Mouse (Mus musculus): ENCODE measurements around the gene Tsg101.
"Not testable (repeated sequence)": the region's sequence is repeated elsewhere in the genome, so short reads cannot be mapped to it uniquely, and the experiment has no call there.

The Tsg101 gene

DNA sequence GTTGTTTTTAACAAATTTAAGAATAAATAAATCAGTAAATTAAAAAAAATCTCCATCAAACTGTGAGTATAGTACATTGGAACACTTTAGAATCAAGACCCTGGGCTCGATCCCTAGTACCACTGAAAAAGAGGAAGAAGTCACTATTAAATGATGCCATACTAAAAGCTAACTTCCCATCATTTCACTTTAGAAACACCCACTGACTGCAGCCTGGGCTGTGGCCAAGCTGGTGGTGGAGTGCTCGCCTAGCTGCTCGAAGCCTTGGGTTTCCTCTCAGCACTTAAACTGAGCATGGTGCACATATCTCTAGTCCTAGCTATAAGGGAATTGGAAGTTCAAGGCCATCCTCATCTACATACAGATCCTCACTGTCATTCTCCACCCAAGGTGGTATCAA, 8.5 kb downstream of the Tsg101 start:
- Histone ChIP-seq H3K27me3 (ENCODE audit: control insufficient read depth, insufficient read depth, low read length, poor library complexity, severe bottlenecking) (no peaks in the 10 kb centered on the region), H3K36me3 (ENCODE audit: control insufficient read depth, insufficient read depth, low read length, poor library complexity, severe bottlenecking) (peaks cover 9% of the 10 kb centered on the region)
- no peak for DNase-seq (ENCODE audit: low read depth, low spot score)

DNA sequence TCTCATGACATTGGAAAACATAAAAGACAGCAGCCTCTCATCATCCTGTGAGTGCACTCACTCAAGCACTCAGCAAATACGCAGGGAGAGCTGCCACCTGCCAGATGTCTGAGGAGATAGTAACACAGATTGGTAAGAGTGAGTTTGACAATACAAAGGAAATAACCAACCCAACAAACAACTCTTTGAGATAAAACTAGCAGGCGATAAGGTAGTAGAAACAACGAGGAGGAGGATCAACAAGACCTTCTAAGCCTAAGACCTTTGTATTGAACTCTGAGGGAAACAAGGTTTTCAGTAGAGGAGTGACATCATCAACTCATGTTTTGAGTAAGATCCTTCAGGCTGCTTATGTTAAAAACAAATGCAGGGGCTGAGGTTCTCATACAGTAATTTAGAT, 20.4 kb downstream of the Tsg101 start:
- no peaks in the 10 kb centered on the region for H3K27me3 ChIP-seq (ENCODE audit: control insufficient read depth, insufficient read depth, low read length, poor library complexity, severe bottlenecking)
- peaks cover 12% of the 10 kb centered on the region; the same call in 1 of the 2 replicates for H3K36me3 ChIP-seq (ENCODE audit: control insufficient read depth, insufficient read depth, low read length, poor library complexity, severe bottlenecking)
- no peak for DNase-seq (ENCODE audit: low read depth, low spot score)

DNA sequence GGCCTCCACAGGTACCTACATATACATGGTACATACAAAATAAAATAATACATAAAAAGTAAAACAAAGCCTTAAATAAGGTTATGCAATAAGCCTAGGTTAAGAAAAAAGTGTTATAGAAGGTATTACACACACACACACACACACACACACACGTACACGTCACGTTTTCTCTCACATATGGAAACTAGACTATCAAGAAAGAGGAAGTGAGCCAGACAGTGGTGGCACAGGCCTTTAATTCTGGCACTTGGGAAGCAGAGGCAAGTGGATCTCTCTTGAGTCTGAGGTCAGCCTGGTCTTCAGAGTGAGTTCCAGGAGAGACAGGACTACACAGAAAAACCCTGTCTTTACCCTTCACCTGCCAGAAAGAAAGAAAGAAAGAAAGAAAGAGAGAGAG, 24.3 kb downstream of the Tsg101 start:
- Histone ChIP-seq H3K27me3 (ENCODE audit: control insufficient read depth, insufficient read depth, low read length, poor library complexity, severe bottlenecking) (no peaks in the 10 kb centered on the region), H3K36me3 (ENCODE audit: control insufficient read depth, insufficient read depth, low read length, poor library complexity, severe bottlenecking) (peaks cover 19% of the 10 kb centered on the region)
- DNase-seq (ENCODE audit: low read depth, low spot score): peak; percentile 76

DNA sequence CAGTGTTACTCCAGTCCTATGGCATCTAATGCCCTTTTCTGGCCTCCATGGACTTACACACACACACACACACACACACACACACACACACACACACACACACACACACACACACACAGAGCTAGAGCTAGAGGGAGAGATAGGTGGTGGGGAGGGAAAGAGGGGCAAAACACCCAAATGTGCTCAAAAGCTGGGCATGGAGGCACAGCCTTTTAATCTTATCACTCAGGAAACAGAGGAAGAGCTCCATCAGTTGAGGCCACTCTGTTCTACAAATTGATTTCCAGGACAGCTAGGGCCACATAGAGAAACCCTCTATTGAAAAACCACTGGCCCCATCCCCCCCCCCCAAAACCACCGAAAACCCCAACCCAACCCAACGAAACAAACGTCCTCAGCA, 36.5 kb downstream of the Tsg101 start:
- no peak for DNase-seq (ENCODE audit: low read depth, low spot score)
- Histone ChIP-seq H3K36me3 (ENCODE audit: control insufficient read depth, insufficient read depth, low read length, poor library complexity, severe bottlenecking) (peaks cover 2% of the 10 kb centered on the region; the same call in 1 of the 2 replicates), H3K27me3 (ENCODE audit: control insufficient read depth, insufficient read depth, low read length, poor library complexity, severe bottlenecking) (no peaks in the 10 kb centered on the region)

DNA sequence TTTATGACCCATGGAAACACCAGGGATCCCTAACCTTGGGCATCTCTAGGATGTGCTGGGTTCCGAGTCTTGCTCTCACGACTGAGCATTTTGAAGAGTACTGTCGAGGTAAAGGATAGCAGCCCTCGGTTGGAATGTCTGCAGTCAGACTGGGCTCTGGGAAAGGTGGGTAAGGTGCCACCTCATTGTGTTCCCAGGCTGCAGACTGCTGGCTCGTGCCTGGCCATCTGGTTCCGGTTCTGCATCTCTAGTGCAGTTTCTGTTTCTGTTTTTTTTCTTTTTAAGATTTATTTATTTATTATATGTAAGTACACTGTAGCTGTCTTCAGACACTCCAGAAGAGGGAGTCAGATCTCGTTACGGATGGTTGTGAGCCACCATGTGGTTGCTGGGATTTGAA, 37.8 kb downstream of the Tsg101 start:
- not testable (repeated sequence) for H3K36me3 ChIP-seq (ENCODE audit: control insufficient read depth, insufficient read depth, low read length, poor library complexity, severe bottlenecking); H3K27me3 ChIP-seq (ENCODE audit: control insufficient read depth, insufficient read depth, low read length, poor library complexity, severe bottlenecking); DNase-seq (ENCODE audit: low read depth, low spot score)

DNA sequence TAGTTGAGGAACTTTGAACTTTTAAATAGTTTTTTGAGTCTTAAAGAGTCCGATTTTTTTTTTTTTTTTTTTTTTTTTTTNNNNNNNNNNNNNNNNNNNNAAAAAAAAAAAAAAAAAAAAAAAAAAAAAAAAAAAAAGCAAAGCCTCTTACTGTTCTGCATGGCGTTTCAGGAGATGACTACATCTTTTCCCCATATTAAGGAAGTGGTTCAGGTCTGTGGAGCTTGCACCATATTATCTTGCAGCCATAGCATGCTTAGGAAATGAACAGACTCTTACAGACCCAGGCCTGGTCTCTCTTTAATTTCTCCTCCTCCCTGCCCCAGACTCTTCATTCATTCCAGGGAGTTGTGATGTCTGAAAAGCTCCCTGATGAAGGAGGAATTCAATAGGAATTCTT, 38.8 kb downstream of the Tsg101 start:
- Histone ChIP-seq H3K36me3 (ENCODE audit: control insufficient read depth, insufficient read depth, low read length, poor library complexity, severe bottlenecking) (no peaks in the 10 kb centered on the region), H3K27me3 (ENCODE audit: control insufficient read depth, insufficient read depth, low read length, poor library complexity, severe bottlenecking) (no peaks in the 10 kb centered on the region)
- no peak for DNase-seq (ENCODE audit: low read depth, low spot score)

DNA sequence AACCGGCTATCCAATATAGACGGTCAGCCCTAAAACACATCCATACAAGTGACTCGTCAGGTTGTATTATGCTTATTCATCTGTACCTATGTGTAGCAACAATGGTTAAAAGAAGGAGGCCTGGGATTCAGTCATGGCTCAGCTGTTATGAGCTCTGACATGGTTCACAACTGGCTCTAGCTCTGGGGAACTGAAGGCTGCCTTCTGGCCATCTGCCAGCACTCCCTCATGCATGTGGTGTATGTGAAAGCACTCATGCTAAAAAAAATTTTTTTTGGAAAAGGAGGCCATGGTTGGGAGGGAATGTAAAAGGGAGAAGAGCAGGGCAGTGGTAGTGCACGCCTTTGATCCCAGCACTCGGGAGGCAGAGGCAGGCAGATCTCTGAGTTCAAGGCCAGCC, 39.9 kb downstream of the Tsg101 start:
- no peak for DNase-seq (ENCODE audit: low read depth, low spot score)
- no peaks in the 10 kb centered on the region for H3K27me3 ChIP-seq (ENCODE audit: control insufficient read depth, insufficient read depth, low read length, poor library complexity, severe bottlenecking)
- H3K36me3 ChIP-seq (ENCODE audit: control insufficient read depth, insufficient read depth, low read length, poor library complexity, severe bottlenecking): no peaks in the 10 kb centered on the region

DNA sequence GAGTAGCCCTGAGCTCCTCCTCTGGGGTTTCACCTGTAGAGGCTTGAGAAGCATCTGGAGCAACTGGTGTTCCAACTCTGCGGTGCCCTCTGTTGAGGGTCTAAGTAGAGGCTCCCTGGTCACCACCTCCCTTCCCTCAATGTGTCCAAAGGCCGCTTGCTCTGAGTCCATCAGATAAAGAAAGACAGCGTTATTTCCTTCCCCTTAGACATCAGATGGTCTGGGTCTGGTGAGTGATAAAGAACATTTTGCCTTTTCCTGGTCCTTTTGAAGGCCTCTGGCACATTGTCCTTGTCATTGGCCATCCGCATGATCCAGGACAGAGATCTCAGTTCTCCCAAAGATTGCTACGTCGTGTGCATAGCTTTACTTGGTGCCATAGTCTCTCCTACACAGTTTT, 42.5 kb downstream of the Tsg101 start:
- H3K36me3 ChIP-seq (ENCODE audit: control insufficient read depth, insufficient read depth, low read length, poor library complexity, severe bottlenecking): no peaks in the 10 kb centered on the region
- DNase-seq (ENCODE audit: low read depth, low spot score): no peak
- no peaks in the 10 kb centered on the region for H3K27me3 ChIP-seq (ENCODE audit: control insufficient read depth, insufficient read depth, low read length, poor library complexity, severe bottlenecking)

DNA sequence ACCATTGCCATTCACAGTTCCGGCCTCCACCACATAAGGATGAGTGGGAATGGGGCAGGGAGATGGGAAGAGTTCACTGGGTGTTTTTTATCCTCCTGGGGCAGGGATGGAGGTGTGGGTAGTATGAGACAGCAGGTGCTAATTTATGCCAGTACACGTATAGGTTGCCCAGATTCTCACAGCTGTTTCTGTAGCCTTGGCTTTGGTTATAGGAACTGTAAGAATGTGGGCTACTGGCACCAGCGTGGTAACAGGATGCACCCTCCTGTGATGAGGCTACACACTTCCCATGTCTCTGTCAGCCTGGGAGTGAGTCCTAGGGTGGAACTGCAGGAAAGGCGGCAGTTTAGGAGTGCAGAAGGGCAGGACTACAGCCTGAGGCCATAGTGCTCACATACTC, 42.9 kb downstream of the Tsg101 start:
- Histone ChIP-seq H3K36me3 (ENCODE audit: control insufficient read depth, insufficient read depth, low read length, poor library complexity, severe bottlenecking) (no peaks in the 10 kb centered on the region), H3K27me3 (ENCODE audit: control insufficient read depth, insufficient read depth, low read length, poor library complexity, severe bottlenecking) (no peaks in the 10 kb centered on the region)
- DNase-seq (ENCODE audit: low read depth, low spot score): no peak

DNA sequence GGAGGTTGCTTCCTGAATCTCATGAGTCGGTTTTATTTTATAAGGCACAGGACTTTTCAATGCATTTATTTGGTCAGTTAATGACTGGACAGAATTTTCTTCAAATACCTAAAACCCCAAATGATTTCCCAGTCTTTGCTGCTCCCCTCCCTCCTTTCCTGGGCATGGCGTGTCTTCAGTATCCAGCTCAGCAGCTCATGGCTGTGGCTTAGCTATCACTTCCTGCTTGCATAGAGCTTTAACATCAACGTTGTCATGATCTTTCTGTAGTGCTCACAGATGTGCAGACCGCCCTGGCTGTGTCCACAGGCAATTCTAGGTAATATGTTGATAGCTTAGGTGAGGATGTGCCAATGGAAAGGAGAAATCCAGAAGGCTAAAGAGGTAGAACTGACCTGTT, 47.8 kb downstream of the Tsg101 start:
- no peaks in the 10 kb centered on the region for H3K36me3 ChIP-seq (ENCODE audit: control insufficient read depth, insufficient read depth, low read length, poor library complexity, severe bottlenecking)
- no peaks in the 10 kb centered on the region; the same call in 1 of the 2 replicates for H3K27me3 ChIP-seq (ENCODE audit: control insufficient read depth, insufficient read depth, low read length, poor library complexity, severe bottlenecking)
- DNase-seq (ENCODE audit: low read depth, low spot score): no peak

DNA sequence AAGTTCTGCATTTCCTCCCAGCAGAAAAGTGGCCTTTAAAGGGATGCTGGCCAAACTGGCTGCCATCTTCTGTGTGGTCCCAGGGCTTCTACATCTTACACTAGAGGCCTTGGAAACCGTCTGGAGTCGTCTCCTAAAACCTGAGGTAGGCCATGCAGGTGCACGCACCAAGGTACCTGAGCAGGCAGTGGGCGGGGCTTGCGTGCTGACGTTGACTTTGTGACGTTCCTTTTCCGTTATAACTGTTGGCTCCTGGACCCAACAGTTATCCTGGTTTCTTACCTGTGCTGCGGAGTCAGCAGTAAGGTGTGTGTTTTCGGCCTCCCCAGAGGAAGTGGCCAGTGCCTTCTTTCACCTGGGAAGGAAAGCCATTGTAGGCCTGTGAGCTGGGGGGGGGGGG, 58.8 kb downstream of the Tsg101 start, which contains the start of gene Ldhc:
Gene Ldhc, plus strand, starts transcription at position 208 of the 400 bp plus-strand sequence.
- Histone ChIP-seq H3K36me3 (ENCODE audit: control insufficient read depth, insufficient read depth, low read length, poor library complexity, severe bottlenecking) (no peaks in the 10 kb centered on the region), H3K27me3 (ENCODE audit: control insufficient read depth, insufficient read depth, low read length, poor library complexity, severe bottlenecking) (no peaks in the 10 kb centered on the region)
- no peak for DNase-seq (ENCODE audit: low read depth, low spot score)

DNA sequence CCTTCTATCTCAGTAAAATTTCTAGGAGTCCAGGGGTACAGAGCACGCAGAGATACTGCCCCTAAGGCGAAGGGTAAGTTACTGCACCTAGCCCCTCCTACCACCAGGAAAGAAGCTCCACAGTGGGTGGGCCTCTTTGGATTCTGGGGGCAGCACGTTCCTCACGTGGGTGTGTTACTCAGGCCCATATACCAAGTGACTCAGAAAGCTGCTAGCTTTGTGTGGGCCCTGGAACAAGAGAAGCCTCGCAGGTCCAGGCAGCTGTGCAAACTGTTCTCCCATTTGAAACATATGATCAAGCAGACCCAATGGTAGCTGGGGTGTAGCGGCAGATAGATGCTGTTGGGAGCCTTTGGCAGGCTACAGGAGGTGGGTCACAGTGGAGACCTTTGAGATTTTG, 60.7 kb downstream of the Tsg101 start:
- DNase-seq (ENCODE audit: low read depth, low spot score): no peak
- Histone ChIP-seq H3K27me3 (ENCODE audit: control insufficient read depth, insufficient read depth, low read length, poor library complexity, severe bottlenecking) (no peaks in the 10 kb centered on the region), H3K36me3 (ENCODE audit: control insufficient read depth, insufficient read depth, low read length, poor library complexity, severe bottlenecking) (peaks cover 5% of the 10 kb centered on the region; the same call in 1 of the 2 replicates)

DNA sequence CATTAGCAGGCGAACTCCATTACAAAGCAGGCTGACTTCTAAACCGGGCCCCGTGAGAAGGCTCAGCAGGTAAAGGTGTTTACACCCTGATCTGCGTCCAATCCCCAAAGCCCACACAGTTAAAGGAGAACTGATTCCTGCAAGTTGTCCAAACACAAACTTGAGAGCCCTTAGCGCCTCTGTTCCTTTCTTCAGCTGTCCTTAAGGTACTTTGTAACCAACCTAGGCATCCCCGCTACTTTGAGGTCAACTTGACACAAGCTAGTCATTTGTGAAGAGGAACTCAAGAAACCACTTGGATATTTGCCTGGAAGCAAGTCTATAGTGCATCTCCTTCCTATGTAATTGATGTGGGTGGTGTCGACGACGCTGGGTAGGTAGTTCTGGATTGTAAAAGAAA, 62.3 kb downstream of the Tsg101 start:
- DNase-seq (ENCODE audit: low read depth, low spot score): no peak
- Histone ChIP-seq H3K36me3 (ENCODE audit: control insufficient read depth, insufficient read depth, low read length, poor library complexity, severe bottlenecking) (peaks cover 10% of the 10 kb centered on the region; the same call in 1 of the 2 replicates), H3K27me3 (ENCODE audit: control insufficient read depth, insufficient read depth, low read length, poor library complexity, severe bottlenecking) (no peaks in the 10 kb centered on the region)

DNA sequence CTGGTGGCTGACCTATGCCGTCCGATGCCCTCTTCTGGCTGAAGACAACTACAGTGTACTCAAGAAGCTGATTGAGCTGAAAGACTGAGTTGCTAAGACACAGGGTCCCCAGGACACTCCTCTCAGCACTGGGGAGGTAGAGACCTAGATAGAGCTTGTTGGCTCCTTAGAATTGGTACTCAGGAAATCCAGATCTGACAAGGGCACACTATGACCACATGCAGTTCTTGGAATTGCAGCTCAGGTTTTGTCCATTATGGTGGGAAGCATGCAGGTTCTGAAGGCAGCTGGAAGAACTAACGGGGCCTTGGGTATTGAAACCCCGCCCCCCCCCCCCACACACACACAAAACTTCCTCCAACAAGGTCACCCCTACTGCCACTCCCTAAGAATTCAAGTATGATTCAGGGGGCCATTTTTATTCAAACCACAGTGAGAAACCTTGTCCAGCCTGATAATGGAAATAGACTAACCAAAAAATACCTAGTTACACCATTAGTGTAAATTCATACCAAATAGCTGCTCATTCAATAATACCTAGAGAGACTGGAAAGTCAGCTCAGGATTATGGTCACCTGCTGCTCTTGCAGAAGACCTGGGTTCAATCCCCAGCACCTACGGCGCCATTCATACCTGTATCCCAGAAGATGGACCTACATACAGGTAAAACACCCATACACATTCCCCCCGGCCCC, 63.8 kb downstream of the Tsg101 start:
- no peak for DNase-seq (ENCODE audit: low read depth, low spot score)
- Histone ChIP-seq H3K27me3 (ENCODE audit: control insufficient read depth, insufficient read depth, low read length, poor library complexity, severe bottlenecking) (no peaks in the 10 kb centered on the region), H3K36me3 (ENCODE audit: control insufficient read depth, insufficient read depth, low read length, poor library complexity, severe bottlenecking) (peaks cover 23% of the 10 kb centered on the region)

DNA sequence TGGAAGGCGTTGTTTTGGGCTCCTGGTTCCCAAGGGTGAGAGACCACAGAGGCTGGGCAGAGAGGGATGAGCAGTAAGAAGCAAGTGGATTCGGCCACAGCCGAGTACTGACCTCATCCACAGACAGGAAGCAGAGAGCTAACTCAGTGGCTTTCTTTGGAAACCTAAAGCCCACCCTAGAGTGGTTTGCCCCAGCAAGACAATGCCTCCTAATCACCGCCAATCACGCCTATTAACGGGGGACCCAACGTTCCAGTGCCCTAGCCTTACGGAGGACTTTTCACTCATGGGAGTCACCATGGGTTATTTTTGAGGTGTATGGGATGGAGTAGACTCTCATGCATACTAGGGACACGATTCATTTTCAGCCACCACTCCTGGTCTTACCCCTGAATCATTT, 66.4 kb downstream of the Tsg101 start:
- Histone ChIP-seq H3K36me3 (ENCODE audit: control insufficient read depth, insufficient read depth, low read length, poor library complexity, severe bottlenecking) (peaks cover 40% of the 10 kb centered on the region), H3K27me3 (ENCODE audit: control insufficient read depth, insufficient read depth, low read length, poor library complexity, severe bottlenecking) (no peaks in the 10 kb centered on the region)
- no peak for DNase-seq (ENCODE audit: low read depth, low spot score)

DNA sequence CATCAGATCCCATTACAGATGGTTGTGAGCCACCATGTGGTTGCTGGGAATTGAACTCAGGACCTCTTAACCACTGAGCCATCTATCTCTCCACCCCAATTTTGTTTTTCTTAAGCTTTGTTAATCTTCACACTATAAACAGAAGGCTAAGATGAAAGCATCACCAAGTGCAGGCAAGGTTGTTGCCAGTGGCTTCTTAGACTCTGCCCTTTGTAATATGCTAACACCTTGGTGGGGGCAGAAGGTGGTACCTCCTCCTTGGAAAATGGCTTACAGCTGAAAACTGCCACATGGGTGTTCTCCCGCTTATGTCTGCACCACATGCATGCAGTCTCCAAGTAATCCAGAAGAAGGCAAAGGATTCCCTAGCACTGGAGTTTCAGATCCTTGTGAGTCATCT, 67.1 kb downstream of the Tsg101 start:
- peaks cover 40% of the 10 kb centered on the region for H3K36me3 ChIP-seq (ENCODE audit: control insufficient read depth, insufficient read depth, low read length, poor library complexity, severe bottlenecking)
- DNase-seq (ENCODE audit: low read depth, low spot score): no peak

More for the DNA sequence above, 67.1 kb downstream of the Tsg101 start:
- H3K27me3 ChIP-seq (ENCODE audit: control insufficient read depth, insufficient read depth, low read length, poor library complexity, severe bottlenecking): no peaks in the 10 kb centered on the region
